Comparison of ENCODE assay signal across 15 mouse cellular contexts in genomic region chr5:121822786-121823505, GRCm38 (mm10). TPM values are rescaled to one million over a fixed set of nuclear protein-coding genes. Genes with fewer than 3 reads are reported as not detected.
DNase-seq lines count a peak whose midpoint lies in the region; ATAC-seq and TF ChIP-seq lines count a peak whose summit lies in the region.
"Had no signal": no experiment of that assay in that cellular context is flagged by ENCODE, and none has a peak within 500 bp of the region (broad histone marks: within the 10 kb centered on the region; RNA-seq: fewer than 3 reads in every experiment).

No protein-coding gene starts in this region.

- H3K27me3 ChIP-seq in liver, embryonic 11.5 days (replicated peaks; ENCODE audit: control insufficient read depth, insufficient read depth, low read length), result no peaks in the 10 kb centered on the region
- H3K27me3 ChIP-seq in liver, postnatal 0 days (ENCODE audit: insufficient read depth, low read length), result no peaks in the 10 kb centered on the region
- no peaks in the 10 kb centered on the region for H3K27me3 ChIP-seq in cerebellum, adult 2 months (ENCODE audit: control insufficient read depth, insufficient read depth, low read length)
- peaks cover 6% of the 10 kb centered on the region for H3K27me3 ChIP-seq in limb, embryonic 12.5 days
- H3K27me3 ChIP-seq: liver, embryonic 13.5 days had no signal

- H3K9ac ChIP-seq in liver, embryonic 11.5 days (ENCODE audit: low read depth, low read length), result no peak overlapping the region
- no peak overlapping the region for H3K9ac ChIP-seq in liver, postnatal 0 days (replicated peaks)
- no peak overlapping the region for H3K9ac ChIP-seq in limb, embryonic 12.5 days (replicated peaks)
- H3K9ac ChIP-seq: liver, embryonic 13.5 days; neural tube, embryonic 12.5 days had no signal

- no peak for TF ChIP-seq EP300 in liver, postnatal 0 days (IDR thresholded peaks at IDR 0.05; ENCODE audit: low read depth)

- 75% methylated on average over 7 of the region's 7 CpGs for WGBS in liver, embryonic 11.5 days
- 73% methylated on average over 7 of the region's 7 CpGs for WGBS in liver, postnatal 0 days (ENCODE audit: insufficient replicate concordance)
- WGBS in cerebellum, adult 2 months, result 26% methylated on average over 7 of the region's 7 CpGs
- 45% methylated on average over 7 of the region's 7 CpGs for WGBS in limb, embryonic 12.5 days

- TF ChIP-seq CTCF in liver, postnatal 0 days (IDR thresholded peaks at IDR 0.05; ENCODE audit: low read depth), result no peak
- TF ChIP-seq CTCF in cerebellum, adult 2 months (IDR thresholded peaks at IDR 0.05; ENCODE audit: borderline replicate concordance, insufficient read depth, low read depth, low read length), result no peak

- ATAC-seq in liver, embryonic 11.5 days (replicated peaks; ENCODE audit: low FRiP score), result no peak
- ATAC-seq in liver, postnatal 0 days, result no peak
- ATAC-seq in limb, embryonic 12.5 days (ENCODE audit: insufficient number of reproducible peaks, insufficient read depth, low FRiP score, low TSS enrichment, low read depth), result no peak
- ATAC-seq: activated CD4-positive, CD25-positive, alpha-beta regulatory T cell, adult 4 months had no signal

- H3K36me3 ChIP-seq in liver, embryonic 11.5 days (ENCODE audit: control insufficient read depth, insufficient read depth, low read length), result peaks cover 50% of the 10 kb centered on the region
- H3K36me3 ChIP-seq in liver, postnatal 0 days (replicated peaks; ENCODE audit: insufficient read depth, low read length), result peaks cover 58% of the 10 kb centered on the region
- H3K36me3 ChIP-seq in limb, embryonic 12.5 days, result peaks cover 68% of the 10 kb centered on the region

- H3K4me1 ChIP-seq in liver, embryonic 11.5 days (replicated peaks; ENCODE audit: control insufficient read depth, insufficient read depth, low read length), result peaks cover 11% of the 10 kb centered on the region
- peaks cover 12% of the 10 kb centered on the region; the same call in 1 of the 2 replicates for H3K4me1 ChIP-seq in liver, postnatal 0 days (ENCODE audit: insufficient read depth)
- H3K4me1 ChIP-seq in cerebellum, adult 2 months (ENCODE audit: control insufficient read depth, insufficient read depth, low read length), result peaks cover 65% of the 10 kb centered on the region
- peaks cover 25% of the 10 kb centered on the region for H3K4me1 ChIP-seq in limb, embryonic 12.5 days (replicated peaks)

- H3K27ac ChIP-seq in liver, embryonic 11.5 days (ENCODE audit: low read depth, low read length), result no peak overlapping the region
- no peak overlapping the region for H3K27ac ChIP-seq in liver, postnatal 0 days (ENCODE audit: low read depth)
- no peak overlapping the region for H3K27ac ChIP-seq in cerebellum, adult 2 months (ENCODE audit: insufficient read depth, low read length)
- peak overlapping the region; percentile 62; the same call in 1 of the 2 replicates for H3K27ac ChIP-seq in limb, embryonic 12.5 days
- H3K27ac ChIP-seq: left cerebral cortex, adult 2 months; liver, embryonic 13.5 days; neural tube, embryonic 12.5 days had no signal

- H3K4me3 ChIP-seq in liver, embryonic 11.5 days (ENCODE audit: low read depth, low read length), result no peak overlapping the region
- H3K4me3 ChIP-seq in liver, postnatal 0 days (ENCODE audit: low read depth, low read length), result no peak overlapping the region
- no peak overlapping the region for H3K4me3 ChIP-seq in cerebellum, adult 2 months (replicated peaks; ENCODE audit: insufficient read depth, low read depth, low read length)
- H3K4me3 ChIP-seq in limb, embryonic 12.5 days (replicated peaks), result no peak overlapping the region
- H3K4me3 ChIP-seq: left cerebral cortex, adult 2 months; liver, embryonic 13.5 days; neural tube, embryonic 12.5 days had no signal

- no peak overlapping the region for H3K4me2 ChIP-seq in liver, embryonic 11.5 days
- no peak overlapping the region for H3K4me2 ChIP-seq in liver, postnatal 0 days (ENCODE audit: low read depth, low read length)
- H3K4me2 ChIP-seq in limb, embryonic 12.5 days, result no peak overlapping the region; the same call in 1 of the 2 replicates
- H3K4me2 ChIP-seq: liver, embryonic 13.5 days; neural tube, embryonic 12.5 days had no signal

- DNase-seq in heart, adult 11 months, result peak; percentile 91
- DNase-seq in heart, postnatal 4 days, result no peak
- DNase-seq in liver, embryonic 11.5 days (ENCODE audit: low spot score), result peak; percentile 31
- no peak for DNase-seq in liver, postnatal 0 days
- DNase-seq in cerebellum, adult 2 months, result peak; percentile 17 to 31
- DNase-seq in gastrocnemius, adult 18-20 months (ENCODE audit: low spot score), result no peak
- no peak for DNase-seq in frontal cortex, postnatal 36 days (ENCODE audit: low spot score in 2 of 2)
- DNase-seq: embryo, embryonic 11 days; liver, embryonic 13.5 days; lung, postnatal 4 days; thymus, postnatal 14 days had no signal

- TF ChIP-seq POLR2A in cerebellum, adult 2 months (IDR thresholded peaks at IDR 0.05; ENCODE audit: borderline replicate concordance, insufficient read depth, low read length), result no peak

- no peaks in the 10 kb centered on the region for H3K9me3 ChIP-seq in liver, embryonic 11.5 days (ENCODE audit: control insufficient read depth, low read length)
- H3K9me3 ChIP-seq in liver, postnatal 0 days (ENCODE audit: low read length), result no peaks in the 10 kb centered on the region
- no peaks in the 10 kb centered on the region for H3K9me3 ChIP-seq in limb, embryonic 12.5 days
- H3K9me3 ChIP-seq: liver, embryonic 13.5 days; neural tube, embryonic 12.5 days had no signal

RNA-seq across cellular contexts. Expression of gene Sh2b3, which starts 14.5 kb away (rescaled TPM):
- 10 to 100 TPM; 36.7 to 39.2 TPM for total RNA-seq in heart, postnatal 4 days (2021)
- polyA plus RNA-seq in liver, embryonic 11.5 days (2014; fragmentation: Nextera tagmentation; extraction: Ambion mirVana), result 14.7 and 15.7 TPM in 2 replicates
- 9.0 and 9.1 TPM in 2 replicates for polyA plus RNA-seq in liver, postnatal 0 days (2015; fragmentation: Nextera tagmentation; extraction: Ambion mirVana)
- polyA plus RNA-seq in cerebellum, adult 2 months (2012; rRNA removed), result 30.8 and 31.7 TPM in 2 replicates
- polyA plus RNA-seq in limb, embryonic 12.5 days (2016; fragmentation: Nextera tagmentation; extraction: Ambion mirVana), result 12.7 and 13.1 TPM in 2 replicates
- 10 to 100 TPM; 11.4 to 13.0 TPM for total RNA-seq in gastrocnemius, adult 18-20 months (2021)

RNA-seq across cellular contexts. Expression of gene Pheta1, which starts 25.8 kb away (rescaled TPM):
- 10 to 100 TPM in 1 of 2 experiments, 1 to 10 TPM in 1; 9.3 to 10.9 TPM for total RNA-seq in heart, postnatal 4 days (2021)
- 12.1 and 13.7 TPM in 2 replicates for polyA plus RNA-seq in liver, embryonic 11.5 days (2014; fragmentation: Nextera tagmentation; extraction: Ambion mirVana)
- 4.8 and 5.7 TPM in 2 replicates for polyA plus RNA-seq in liver, postnatal 0 days (2015; fragmentation: Nextera tagmentation; extraction: Ambion mirVana)
- 17.6 and 19.0 TPM in 2 replicates for polyA plus RNA-seq in cerebellum, adult 2 months (2012; rRNA removed)
- 52.8 and 54.6 TPM in 2 replicates for polyA plus RNA-seq in limb, embryonic 12.5 days (2016; fragmentation: Nextera tagmentation; extraction: Ambion mirVana)
- total RNA-seq in gastrocnemius, adult 18-20 months (2021), result 1 to 10 TPM; 4.4 to 5.7 TPM

Comparison
In these comparisons a context has a peak if more than half of its experiments do, and no peak if none do; other contexts are left out.
1. DNase-seq: peak in heart, adult 11 months (single experiment), liver, embryonic 11.5 days (single experiment) and cerebellum, adult 2 months (2 of 2); none in heart, postnatal 4 days (single experiment), liver, postnatal 0 days (single experiment), gastrocnemius, adult 18-20 months (single experiment) and frontal cortex, postnatal 36 days (0 of 2).